Mouse (Mus musculus): ENCODE measurements around the gene Lamtor3. TPM values are rescaled to one million over a fixed set of nuclear protein-coding genes. Genes with fewer than 3 reads are reported as not detected.
"Not testable (repeated sequence)": the region's sequence is repeated elsewhere in the genome, so short reads cannot be mapped to it uniquely, and the experiment has no call there.

Lamtor3 gene
- polyA plus RNA-seq, 1 experiment from 2014 or later = 114 TPM

DNA sequence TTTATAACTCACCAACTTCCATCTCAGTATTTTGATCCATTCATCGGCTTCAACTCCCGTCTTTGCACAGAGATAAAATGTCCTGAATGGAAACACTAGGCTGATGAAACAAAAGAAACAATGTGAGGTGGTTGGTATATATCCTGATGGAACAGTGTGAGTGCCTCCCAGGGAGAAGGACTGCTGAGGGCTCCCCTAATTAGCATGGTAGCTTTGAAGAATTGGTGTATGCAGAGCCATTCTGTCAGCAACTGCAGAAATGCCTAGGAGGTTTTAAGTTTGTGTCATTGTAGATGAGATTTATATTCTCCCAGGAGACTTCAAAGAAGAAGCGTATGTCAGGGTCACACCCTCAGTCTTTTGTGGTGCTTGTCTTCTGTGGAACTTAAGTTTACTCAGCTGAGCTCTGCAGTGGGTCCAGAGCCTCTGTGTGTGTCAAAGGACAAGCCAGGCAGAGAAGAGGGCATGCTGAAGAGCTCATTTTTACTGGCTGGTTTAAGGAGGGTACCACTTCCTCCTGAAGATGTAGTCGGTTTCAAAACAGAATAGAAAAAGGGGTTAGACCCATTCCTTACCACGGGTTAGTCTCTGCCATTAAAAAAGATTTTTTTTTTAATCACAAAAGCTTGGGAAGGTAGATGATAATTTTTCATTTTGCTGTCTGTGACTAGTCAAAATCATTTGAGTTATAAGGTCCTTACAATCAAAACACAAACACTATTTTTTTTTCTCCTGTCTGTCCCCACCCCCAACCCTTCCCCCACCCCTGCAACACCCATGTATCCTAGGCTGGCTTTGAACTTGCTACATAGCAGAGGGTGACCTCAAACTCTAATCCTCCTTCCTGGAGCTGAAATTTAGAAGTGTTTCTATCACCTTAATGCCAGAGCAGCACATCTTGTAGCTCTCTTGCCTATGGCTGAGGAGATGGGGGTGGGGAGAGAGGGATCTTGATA lies 17.5 kb downstream of the Lamtor3 start:
- WGBS = 44% methylated on average over 5 of the region's 5 CpGs
- no peak overlapping the region for H3K27ac ChIP-seq

DNA sequence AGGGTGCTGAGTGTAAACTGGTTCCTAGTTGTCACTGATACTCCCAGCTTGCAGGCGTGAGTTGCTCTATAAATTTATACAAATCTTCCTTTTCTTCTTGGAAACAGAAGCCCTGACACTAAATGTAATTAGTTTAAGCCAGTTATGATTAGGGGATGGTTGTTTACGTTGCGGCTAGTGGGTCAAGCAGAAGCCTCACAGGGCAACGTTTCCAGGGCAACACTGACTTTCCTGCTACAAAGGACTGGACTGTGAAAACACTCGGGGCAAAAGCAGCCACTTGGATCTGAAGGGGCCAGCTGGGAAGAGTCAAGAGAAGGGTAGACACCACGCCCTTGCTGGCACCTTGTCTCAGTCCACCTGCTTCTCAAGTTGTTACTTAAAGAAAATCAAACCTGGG lies 18.2 kb downstream of the Lamtor3 start:
- ATAC-seq (ENCODE audit: low FRiP score, low read depth) = no peak

More for the DNA sequence above, 17.5 kb downstream of the Lamtor3 start:
- Histone ChIP-seq H3K4me2 (replicated peaks) (no peak overlapping the region), H3K27me3 (no peaks in the 10 kb centered on the region), H3K9ac (no peak overlapping the region), H3K4me3 (no peak overlapping the region), H3K9me3 (no peaks in the 10 kb centered on the region), H3K36me3 (peaks cover 7% of the 10 kb centered on the region), H3K4me1 (no peaks in the 10 kb centered on the region)
- ATAC-seq (ENCODE audit: low FRiP score, low read depth) = no peak

DNA sequence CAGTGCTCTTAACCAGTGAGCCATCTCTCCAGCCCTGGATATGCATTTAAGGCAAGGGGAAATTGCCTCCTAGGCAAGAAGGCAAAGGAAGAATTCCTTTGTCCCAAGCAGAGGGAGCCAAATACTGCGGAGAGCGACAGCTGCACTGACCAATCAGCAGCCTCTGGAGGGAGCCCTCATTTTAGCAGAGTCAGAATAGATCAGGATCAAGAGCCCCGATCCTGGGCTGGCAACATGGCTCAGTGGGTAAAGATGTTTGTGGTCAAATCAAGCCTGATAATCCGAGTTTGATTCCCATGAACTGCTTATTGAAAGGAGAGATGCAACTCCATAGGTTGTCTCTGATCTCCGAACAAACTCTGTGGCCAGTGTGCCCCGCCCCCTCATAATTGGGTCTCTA lies 20.3 kb downstream of the Lamtor3 start:
- peak overlapping the region; percentile 20; the same call in 1 of the 2 replicates for H3K4me3 ChIP-seq
- ATAC-seq (ENCODE audit: low FRiP score, low read depth) = no peak
- 45% methylated on average over 6 of the region's 6 CpGs for WGBS

More for the DNA sequence above, 18.2 kb downstream of the Lamtor3 start:
- H3K36me3 ChIP-seq = peaks cover 3% of the 10 kb centered on the region; the same call in 1 of the 2 replicates
- H3K4me2 ChIP-seq (replicated peaks) = no peak overlapping the region
- H3K27me3 ChIP-seq = no peaks in the 10 kb centered on the region
- no peaks in the 10 kb centered on the region for H3K4me1 ChIP-seq
- H3K9me3 ChIP-seq = no peaks in the 10 kb centered on the region
- no peak overlapping the region for H3K4me3 ChIP-seq
- H3K27ac ChIP-seq = no peak overlapping the region
- 58% methylated on average over 6 of the region's 6 CpGs for WGBS
- no peak overlapping the region for H3K9ac ChIP-seq

DNA sequence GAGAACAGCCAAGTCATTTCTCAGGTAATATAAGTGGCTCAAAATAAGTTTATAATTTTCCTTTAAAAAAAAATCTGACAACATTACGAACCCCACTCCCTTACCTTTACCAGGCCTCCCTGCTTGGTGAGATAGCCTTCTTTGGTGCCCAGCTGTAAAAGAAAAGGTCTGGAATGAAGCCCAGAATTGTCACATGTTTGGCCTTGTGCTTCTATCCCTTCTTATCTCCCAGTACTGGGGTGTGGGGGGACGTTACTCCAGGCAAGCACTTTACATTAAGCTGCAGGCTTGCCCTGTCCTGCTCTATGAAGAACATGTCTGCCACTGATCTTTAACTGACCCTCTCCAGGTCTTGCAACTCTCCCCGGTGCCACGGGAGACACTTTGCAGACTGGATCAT lies 22.5 kb downstream of the Lamtor3 start:
- 65% methylated on average over 4 of the region's 4 CpGs for WGBS
- no peak for ATAC-seq (ENCODE audit: low FRiP score, low read depth)
- no peaks in the 10 kb centered on the region for H3K27me3 ChIP-seq

More for the DNA sequence above, 20.3 kb downstream of the Lamtor3 start:
- H3K4me2 ChIP-seq (replicated peaks) = peak overlapping the region; percentile 34
- no peaks in the 10 kb centered on the region for H3K36me3 ChIP-seq
- no peaks in the 10 kb centered on the region for H3K4me1 ChIP-seq
- no peak overlapping the region for H3K27ac ChIP-seq
- no peak overlapping the region for H3K9ac ChIP-seq
- H3K9me3 ChIP-seq = no peaks in the 10 kb centered on the region
- no peaks in the 10 kb centered on the region for H3K27me3 ChIP-seq

DNA sequence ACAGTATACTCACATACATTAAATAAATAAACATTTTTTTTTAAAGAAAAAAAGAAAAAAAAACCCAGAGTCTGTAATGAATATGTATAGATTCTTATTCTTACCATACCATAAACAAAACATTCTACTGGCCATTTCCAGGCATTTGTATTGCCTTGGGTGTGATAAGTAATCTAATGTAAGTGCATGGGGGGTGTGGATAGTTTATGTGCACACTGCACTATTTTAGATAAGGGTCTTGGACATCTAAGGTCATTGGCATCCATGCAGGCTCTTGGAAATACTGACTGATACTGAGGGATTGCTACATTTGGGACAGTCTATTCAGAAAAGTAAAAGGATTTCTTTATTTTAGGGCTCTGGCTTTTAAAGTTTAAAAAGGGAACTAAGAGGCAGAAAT lies 23.2 kb downstream of the Lamtor3 start:
- no peak overlapping the region for H3K4me2 ChIP-seq (replicated peaks)
- H3K27me3 ChIP-seq = no peaks in the 10 kb centered on the region
- H3K4me1 ChIP-seq = no peaks in the 10 kb centered on the region
- ATAC-seq (ENCODE audit: low FRiP score, low read depth) = no peak
- no peaks in the 10 kb centered on the region for H3K36me3 ChIP-seq
- H3K9me3 ChIP-seq = no peaks in the 10 kb centered on the region
- H3K27ac ChIP-seq = no peak overlapping the region
- H3K4me3 ChIP-seq = no peak overlapping the region
- H3K9ac ChIP-seq = no peak overlapping the region

More for the DNA sequence above, 22.5 kb downstream of the Lamtor3 start:
- Histone ChIP-seq H3K27ac (no peak overlapping the region), H3K36me3 (no peaks in the 10 kb centered on the region), H3K9ac (no peak overlapping the region), H3K4me2 (replicated peaks) (no peak overlapping the region), H3K4me1 (no peaks in the 10 kb centered on the region), H3K4me3 (no peak overlapping the region), H3K9me3 (no peaks in the 10 kb centered on the region)

DNA sequence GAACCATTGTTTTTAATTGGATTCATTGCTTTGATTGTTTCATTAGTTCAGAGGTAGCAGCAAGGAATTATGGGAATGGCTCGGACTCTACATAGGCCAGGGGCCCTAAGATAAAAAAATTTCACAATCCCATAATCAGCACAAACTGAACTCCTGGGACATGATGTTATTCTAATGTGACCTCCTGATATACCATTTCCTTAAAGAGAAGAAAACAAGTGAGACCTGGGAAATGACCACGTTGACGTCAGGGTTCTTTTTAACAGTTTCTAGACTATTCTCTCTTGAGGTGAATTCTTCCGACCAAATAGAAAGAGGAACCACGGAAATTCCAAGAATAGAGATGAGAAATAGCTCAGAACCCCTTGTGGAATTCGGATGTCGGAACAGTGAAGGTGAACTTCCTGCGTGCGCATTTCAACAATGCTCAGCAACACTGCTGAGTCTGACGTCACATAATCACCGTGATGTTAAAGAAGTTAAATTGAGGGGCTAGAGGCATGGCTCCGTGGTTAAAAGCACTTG lies 23.9 kb downstream of the Lamtor3 start:
- 86% methylated on average over 12 of the region's 12 CpGs for WGBS

DNA sequence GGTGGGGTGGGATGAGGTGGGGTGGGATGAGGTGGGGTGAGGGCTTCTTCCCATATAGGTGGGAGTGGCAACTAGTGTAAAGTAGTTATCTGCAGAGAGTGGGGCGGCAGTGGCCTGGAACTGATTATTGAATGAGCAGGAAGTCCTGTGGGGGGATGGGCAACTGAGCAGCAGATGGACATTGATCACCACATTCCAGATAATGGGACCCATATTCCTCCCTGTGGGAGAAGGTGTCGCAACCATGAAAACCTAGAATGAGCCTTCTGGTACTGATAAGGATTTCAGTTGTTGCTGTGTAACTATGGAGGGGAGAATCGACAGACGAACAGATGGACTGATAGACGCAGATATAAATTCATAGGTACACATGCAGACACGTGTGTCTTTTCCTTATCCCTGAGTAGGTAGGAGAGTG lies 25.4 kb downstream of the Lamtor3 start:
- no peaks in the 10 kb centered on the region for H3K4me1 ChIP-seq
- WGBS = 60% methylated on average over 6 of the region's 6 CpGs
- no peaks in the 10 kb centered on the region for H3K27me3 ChIP-seq
- no peak overlapping the region for H3K4me3 ChIP-seq
- no peak overlapping the region for H3K27ac ChIP-seq
- H3K36me3 ChIP-seq = no peaks in the 10 kb centered on the region
- no peak overlapping the region for H3K4me2 ChIP-seq (replicated peaks)
- no peak for ATAC-seq (ENCODE audit: low FRiP score, low read depth)
- no peaks in the 10 kb centered on the region for H3K9me3 ChIP-seq
- no peak overlapping the region for H3K9ac ChIP-seq

More for the DNA sequence above, 23.9 kb downstream of the Lamtor3 start:
- Histone ChIP-seq H3K9me3 (no peaks in the 10 kb centered on the region), H3K9ac (no peak overlapping the region), H3K27me3 (no peaks in the 10 kb centered on the region), H3K4me2 (replicated peaks) (no peak overlapping the region), H3K36me3 (no peaks in the 10 kb centered on the region), H3K27ac (no peak overlapping the region), H3K4me3 (no peak overlapping the region), H3K4me1 (no peaks in the 10 kb centered on the region)
- ATAC-seq (ENCODE audit: low FRiP score, low read depth) = no peak

DNA sequence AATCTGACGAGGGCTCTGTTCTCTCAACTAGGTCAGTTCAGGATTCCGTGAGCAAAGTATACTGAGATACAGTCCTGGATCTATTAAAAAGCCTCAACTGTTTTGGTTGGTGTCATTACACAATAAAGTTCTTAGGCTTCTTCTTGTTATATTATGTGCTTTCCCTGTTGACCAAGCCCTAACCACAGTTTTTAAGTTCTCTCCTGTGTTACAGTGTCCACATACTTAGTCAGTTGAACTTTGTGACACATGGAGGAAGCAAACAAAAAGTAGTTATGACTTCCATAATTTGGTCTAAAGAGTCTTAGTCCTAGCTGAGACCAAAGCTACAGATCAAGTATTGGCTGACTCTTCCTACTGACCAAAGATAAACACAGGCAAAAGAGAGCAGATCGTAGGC lies 28.5 kb downstream of the Lamtor3 start:
- ATAC-seq (ENCODE audit: low FRiP score, low read depth) = no peak
- Histone ChIP-seq H3K36me3 (no peaks in the 10 kb centered on the region), H3K4me2 (replicated peaks) (no peak overlapping the region), H3K27me3 (no peaks in the 10 kb centered on the region), H3K4me1 (peaks cover 2% of the 10 kb centered on the region), H3K4me3 (no peak overlapping the region), H3K27ac (no peak overlapping the region), H3K9ac (no peak overlapping the region), H3K9me3 (no peaks in the 10 kb centered on the region)
- 81% methylated on average over 3 of the region's 3 CpGs for WGBS

DNA sequence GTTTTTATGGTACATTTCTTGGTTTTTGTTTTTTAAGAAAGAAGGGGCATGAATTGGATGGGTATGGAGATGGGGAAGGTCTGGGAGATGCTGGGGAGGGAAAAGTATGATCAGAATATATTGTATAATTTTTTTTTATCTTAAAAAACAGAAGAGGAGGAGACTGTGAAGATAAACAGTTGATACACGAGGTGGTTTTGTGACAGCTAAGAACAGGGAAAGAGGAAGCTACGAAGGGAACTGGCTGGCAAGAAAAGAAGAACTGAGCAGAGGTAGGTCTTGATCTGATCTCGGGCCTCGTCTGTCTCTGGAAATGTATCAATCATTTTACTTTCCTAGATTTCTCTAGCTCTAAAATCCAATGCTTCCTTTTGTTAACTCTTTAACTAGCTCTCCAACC lies 29.2 kb downstream of the Lamtor3 start:
- Histone ChIP-seq H3K27ac (no peak overlapping the region), H3K4me3 (no peak overlapping the region), H3K4me1 (peaks cover 9% of the 10 kb centered on the region), H3K36me3 (no peaks in the 10 kb centered on the region), H3K4me2 (replicated peaks) (no peak overlapping the region), H3K27me3 (no peaks in the 10 kb centered on the region), H3K9me3 (no peaks in the 10 kb centered on the region), H3K9ac (no peak overlapping the region)
- ATAC-seq (ENCODE audit: low FRiP score, low read depth) = no peak
- 85% methylated on average over 4 of the region's 4 CpGs for WGBS

DNA sequence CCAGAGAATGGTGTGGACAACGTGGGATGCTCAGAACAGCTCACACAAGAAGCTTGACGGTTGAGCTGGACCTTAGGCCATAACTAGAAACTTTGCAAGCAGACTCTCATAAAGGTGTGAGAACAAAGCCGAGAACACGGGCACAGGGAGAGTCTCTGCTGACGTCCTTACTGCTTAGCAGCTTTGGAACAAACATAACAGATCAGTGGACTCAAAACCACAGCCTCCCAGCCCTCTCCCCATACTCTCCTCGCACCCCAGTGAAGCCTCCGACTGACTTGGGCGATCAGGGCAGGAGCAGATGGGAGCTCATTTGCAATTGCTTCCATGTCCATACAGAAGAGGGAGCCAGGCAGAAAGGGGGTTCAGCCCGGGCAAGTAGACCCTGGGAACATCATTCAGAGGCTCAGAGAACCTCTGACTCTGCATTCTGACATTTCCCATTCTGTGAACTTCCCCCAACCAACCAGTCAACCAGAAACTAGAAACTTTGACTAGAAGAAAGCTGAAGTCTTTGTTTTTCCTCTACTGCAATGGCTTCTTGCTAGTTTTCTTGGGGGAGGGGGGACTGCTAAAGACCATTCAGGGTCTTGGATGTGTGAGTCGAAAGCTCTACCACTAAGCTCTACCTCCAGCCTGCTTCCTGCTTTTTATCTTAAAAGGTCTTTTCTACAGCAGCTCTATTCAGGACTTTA lies 32.0 kb downstream of the Lamtor3 start:
- H3K4me2 ChIP-seq (replicated peaks) = no peak overlapping the region
- no peak overlapping the region for H3K9ac ChIP-seq
- peaks cover 22% of the 10 kb centered on the region for H3K4me1 ChIP-seq
- no peaks in the 10 kb centered on the region for H3K36me3 ChIP-seq
- no peaks in the 10 kb centered on the region for H3K27me3 ChIP-seq
- ATAC-seq (ENCODE audit: low FRiP score, low read depth) = no peak
- 80% methylated on average over 10 of the region's 10 CpGs for WGBS
- no peak overlapping the region for H3K27ac ChIP-seq
- no peak overlapping the region for H3K4me3 ChIP-seq
- H3K9me3 ChIP-seq = no peaks in the 10 kb centered on the region

DNA sequence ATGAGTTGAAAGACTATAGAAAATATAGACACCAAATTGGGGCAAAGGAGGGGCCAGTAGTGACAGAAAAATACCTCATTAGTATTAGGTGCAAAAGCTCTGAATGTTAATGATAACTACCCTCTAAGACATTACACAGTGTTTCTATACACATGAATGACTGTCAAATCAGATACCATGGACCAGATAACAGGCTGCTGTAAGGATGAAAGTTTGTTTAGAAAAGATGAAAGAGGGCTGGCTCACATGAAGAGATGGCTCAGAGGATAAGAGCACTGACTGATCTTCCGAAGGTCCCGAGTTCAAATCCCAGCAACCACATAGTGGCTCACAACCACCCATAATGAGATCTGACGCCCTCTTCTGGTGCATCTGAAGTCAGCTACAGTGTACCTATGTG lies 33.0 kb downstream of the Lamtor3 start:
- not testable (repeated sequence) for H3K9ac ChIP-seq; H3K4me3 ChIP-seq; H3K36me3 ChIP-seq; H3K9me3 ChIP-seq; H3K4me2 ChIP-seq (replicated peaks); H3K27me3 ChIP-seq; ATAC-seq (ENCODE audit: low FRiP score, low read depth); H3K27ac ChIP-seq
- H3K4me1 ChIP-seq = peaks cover 22% of the 10 kb centered on the region
- 80% methylated on average over 3 of the region's 3 CpGs for WGBS

DNA sequence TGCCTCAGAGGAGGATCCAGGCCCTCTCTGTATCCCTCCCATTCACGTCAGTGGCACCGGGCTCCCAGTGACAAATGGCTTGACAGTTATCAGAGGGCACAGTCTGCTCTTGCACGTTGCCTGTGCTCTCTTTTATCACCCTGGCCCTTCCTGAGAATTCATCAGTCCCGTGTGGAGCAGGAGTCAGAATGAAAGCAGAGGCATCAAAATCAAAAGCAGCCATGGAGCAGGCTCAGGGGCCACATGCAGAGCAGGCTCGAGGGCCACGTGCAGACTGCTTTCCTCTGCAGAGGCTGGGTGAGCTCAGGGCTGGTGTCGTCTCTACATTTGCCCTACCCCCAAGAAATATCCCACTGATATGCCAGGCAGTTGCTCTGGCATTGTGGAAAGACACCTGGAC lies 33.5 kb downstream of the Lamtor3 start:
- no peak overlapping the region for H3K4me3 ChIP-seq
- 25% methylated on average over 7 of the region's 7 CpGs for WGBS
- H3K27ac ChIP-seq = peak overlapping the region; percentile 40; the same call in 1 of the 2 replicates
- H3K4me1 ChIP-seq = peaks cover 22% of the 10 kb centered on the region
- H3K4me2 ChIP-seq (replicated peaks) = no peak overlapping the region
- no peaks in the 10 kb centered on the region for H3K9me3 ChIP-seq
- 0 out of 2 replicates have a peak overlapping the region, but pooled peaks have one; percentile 0 for H3K9ac ChIP-seq
- ATAC-seq (ENCODE audit: low FRiP score, low read depth) = no peak
- no peaks in the 10 kb centered on the region for H3K27me3 ChIP-seq
- H3K36me3 ChIP-seq = no peaks in the 10 kb centered on the region
